Mouse (Mus musculus) stomach, postnatal 0 days (tissue): Measurements from ENCODE around the gene Pds5b. TPM values are rescaled to one million over a fixed set of nuclear protein-coding genes. Genes with fewer than 3 reads are reported as not detected.

Experiments
- ATAC-seq: fragments of 200-750 bp; cut with Nextera tagmentation; 2 replicates; pipeline ENCODE4 v1.8.0; 2017; ENCODE audit not compliant: low FRiP score, low TSS enrichment
- DNase-seq: peaks from one replicate; pipeline ENCODE4 v3.0.0-alpha.2; 2016; ENCODE audit warnings: low spot score
- H3K27ac ChIP-seq: fragments of 300-500 bp; sonication (generic); replicated peaks from 2 replicates; pipeline ENCODE4 v1.5.1; 2014; ENCODE audit warnings: mild to moderate bottlenecking, control low read depth
- H3K27me3 ChIP-seq: fragments of 300-500 bp; sonication (generic); 2 replicates; pipeline ENCODE4 v1.6.1; 2014; ENCODE audit warnings: low read length; ENCODE audit not compliant: control insufficient read depth, insufficient read depth
- H3K36me3 ChIP-seq: fragments of 300-500 bp; sonication (generic); 2 replicates; pipeline ENCODE4 v1.6.1; 2014; ENCODE audit warnings: low read length, mixed read lengths; ENCODE audit not compliant: control insufficient read depth, insufficient read depth
- H3K4me1 ChIP-seq: fragments of 300-500 bp; sonication (generic); replicated peaks from 2 replicates; pipeline ENCODE4 v1.6.1; 2014; ENCODE audit warnings: antibody characterized with exemption; ENCODE audit not compliant: control insufficient read depth, insufficient read depth
- H3K4me2 ChIP-seq: fragments of 300-500 bp; sonication (generic); replicated peaks from 2 replicates; pipeline ENCODE4 v1.6.1; 2014; ENCODE audit warnings: low read depth, mild to moderate bottlenecking, control low read depth, moderate library complexity
- H3K4me3 ChIP-seq: fragments of 300-500 bp; sonication (generic); 2 replicates; pipeline ENCODE4 v1.5.1; 2014; ENCODE audit warnings: low read depth, low read length, control low read depth
- H3K9ac ChIP-seq: fragments of 300-500 bp; sonication (generic); 2 replicates; pipeline ENCODE4 v1.6.1; 2014; ENCODE audit warnings: mild to moderate bottlenecking, low read length, control low read depth, mixed read lengths
- H3K9me3 ChIP-seq: fragments of 300-500 bp; sonication (generic); 2 replicates; pipeline ENCODE4 v1.6.1; 2016; ENCODE audit warnings: low read length; ENCODE audit not compliant: control insufficient read depth
- CTCF ChIP-seq: IDR thresholded peaks from 2 replicates; pipeline ENCODE4 v1.5.1; 2016; ENCODE audit warnings: antibody characterized with exemption, low read depth, mild to moderate bottlenecking, moderate library complexity
- EP300 ChIP-seq: optimal IDR thresholded peaks from 2 replicates; pipeline ENCODE3; 2016; ENCODE audit warnings: antibody characterized with exemption
- WGBS: fragments of 180-500 bp; shearing (Covaris S2); extraction: QIAGEN DNeasy Blood & Tissue Kit; methylation state at CpG from one replicate; pipeline ENCODE4 v1.1.7; 2014; 5-methylcytosine and 5-hydroxymethylcytosine counted together
- polyA plus RNA-seq: library from polyadenylated mRNA; unstranded; fragments of >200 nt; fragmentation: Nextera tagmentation; extraction: Ambion mirVana; gene quantifications from 2 replicates; pipeline ENCODE4 v1.2.1, GENCODE M21; 2015

The Pds5b gene
- polyA plus RNA-seq, 1 experiment from 2014 or later: 9.1 TPM

- H3K36me3 ChIP-seq: no peaks in the 10 kb centered on the region
- no peak overlapping the region for H3K27ac ChIP-seq
- DNase-seq (no peak), ATAC-seq (no peak)
- no peaks in the 10 kb centered on the region for H3K27me3 ChIP-seq
- H3K4me1 ChIP-seq: no peaks in the 10 kb centered on the region
- no peaks in the 10 kb centered on the region for H3K9me3 ChIP-seq
- 77% methylated on average over 4 of the region's 4 CpGs for WGBS
- H3K4me2 ChIP-seq: no peak overlapping the region
- TF ChIP-seq CTCF (no peak), EP300 (no peak)
- no peak overlapping the region for H3K9ac ChIP-seq
- H3K4me3 ChIP-seq: no peak overlapping the region
These were observed 145.3 kb downstream of the Pds5b start for GRCm38 (mm10) chr5:150818886-150819285.

GRCm38 (mm10) chr5:150819520-150819919 is 146.0 kb downstream of the Pds5b start:
- Histone ChIP-seq H3K4me1 (no peaks in the 10 kb centered on the region), H3K36me3 (no peaks in the 10 kb centered on the region), H3K9ac (no peak overlapping the region), H3K27me3 (no peaks in the 10 kb centered on the region), H3K4me2 (no peak overlapping the region), H3K9me3 (no peaks in the 10 kb centered on the region), H3K4me3 (no peak overlapping the region), H3K27ac (no peak overlapping the region)
- 75% methylated on average over 5 of the region's 5 CpGs for WGBS
- no peak for TF ChIP-seq EP300
- TF ChIP-seq CTCF: no peak
- no peak for DNase-seq
- no peak for ATAC-seq

GRCm38 (mm10) chr5:150821152-150821551 is 147.6 kb downstream of the Pds5b start:
- Histone ChIP-seq H3K27me3 (no peaks in the 10 kb centered on the region), H3K9ac (no peak overlapping the region), H3K4me1 (no peaks in the 10 kb centered on the region), H3K4me3 (no peak overlapping the region), H3K27ac (no peak overlapping the region), H3K9me3 (no peaks in the 10 kb centered on the region), H3K4me2 (no peak overlapping the region), H3K36me3 (no peaks in the 10 kb centered on the region)
- DNase-seq (no peak), ATAC-seq (no peak)
- 76% methylated on average over 4 of the region's 4 CpGs for WGBS
- TF ChIP-seq EP300 (no peak), CTCF (no peak)

GRCm38 (mm10) chr5:150822781-150823180 is 149.2 kb downstream of the Pds5b start:
- Histone ChIP-seq H3K4me1 (no peaks in the 10 kb centered on the region), H3K4me3 (no peak overlapping the region), H3K4me2 (no peak overlapping the region), H3K36me3 (no peaks in the 10 kb centered on the region), H3K9me3 (no peaks in the 10 kb centered on the region), H3K27ac (no peak overlapping the region), H3K27me3 (no peaks in the 10 kb centered on the region), H3K9ac (no peak overlapping the region)
- WGBS: 83% methylated on average over 6 of the region's 6 CpGs
- ATAC-seq (no peak), DNase-seq (no peak)
- TF ChIP-seq EP300: no peak
- TF ChIP-seq CTCF: no peak

- H3K4me1 ChIP-seq: no peaks in the 10 kb centered on the region
- H3K27me3 ChIP-seq: no peaks in the 10 kb centered on the region
- H3K4me3 ChIP-seq: no peak overlapping the region
- H3K36me3 ChIP-seq: no peaks in the 10 kb centered on the region
- H3K4me2 ChIP-seq: no peak overlapping the region
- TF ChIP-seq CTCF (no peak), EP300 (no peak)
- no peak overlapping the region for H3K27ac ChIP-seq
- DNase-seq (no peak), ATAC-seq (no peak)
- WGBS: 56% methylated on average over 3 of the region's 3 CpGs
- H3K9me3 ChIP-seq: no peaks in the 10 kb centered on the region
- no peak overlapping the region for H3K9ac ChIP-seq
These were observed 149.8 kb downstream of the Pds5b start for GRCm38 (mm10) chr5:150823361-150823760.

GRCm38 (mm10) chr5:150829499-150829898 is 156.0 kb downstream of the Pds5b start:
- Histone ChIP-seq H3K4me1 (no peaks in the 10 kb centered on the region), H3K9me3 (no peaks in the 10 kb centered on the region), H3K4me2 (no peak overlapping the region), H3K4me3 (no peak overlapping the region), H3K27ac (no peak overlapping the region), H3K9ac (no peak overlapping the region), H3K27me3 (no peaks in the 10 kb centered on the region), H3K36me3 (no peaks in the 10 kb centered on the region)
- TF ChIP-seq EP300: no peak
- TF ChIP-seq CTCF: no peak
- DNase-seq (no peak), ATAC-seq (no peak)
- WGBS: 76% methylated on average over 5 of the region's 5 CpGs
